Mouse (Mus musculus): ENCODE measurements around the gene Sun3. TPM values are rescaled to one million over a fixed set of nuclear protein-coding genes. Genes with fewer than 3 reads are reported as not detected.

Gene Sun3
- polyA plus RNA-seq (2017; shearing (Covaris generic)) = not detected

DNA sequence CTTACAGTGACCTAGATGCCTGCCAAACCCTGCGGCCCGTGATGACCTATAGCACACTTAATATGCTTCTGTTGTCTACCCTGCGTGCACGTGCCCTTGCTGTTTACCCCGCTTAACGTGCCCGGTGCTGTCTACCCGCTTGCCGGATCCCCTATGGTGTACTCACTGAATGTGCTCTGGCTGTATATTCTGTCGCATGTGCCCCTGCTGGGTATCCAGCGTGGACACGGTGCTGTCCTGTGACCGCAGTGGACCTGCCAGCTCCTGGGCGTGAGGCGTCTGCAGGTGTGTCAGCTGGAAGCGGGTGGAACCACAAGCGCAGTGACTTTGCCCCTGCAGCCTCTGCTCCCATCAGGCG lies at the start of gene Sun3:
Gene Sun3 (minus strand): TSS at position 289 of the 358 bp plus-strand sequence.

GRCm38 (mm10) chr11:9048011-9048702 lies 634 bp downstream of the Sun3 start, which contains the start of gene Gm11992:
Gene Gm11992, plus strand, starts transcription at chr11:9048594.

DNA sequence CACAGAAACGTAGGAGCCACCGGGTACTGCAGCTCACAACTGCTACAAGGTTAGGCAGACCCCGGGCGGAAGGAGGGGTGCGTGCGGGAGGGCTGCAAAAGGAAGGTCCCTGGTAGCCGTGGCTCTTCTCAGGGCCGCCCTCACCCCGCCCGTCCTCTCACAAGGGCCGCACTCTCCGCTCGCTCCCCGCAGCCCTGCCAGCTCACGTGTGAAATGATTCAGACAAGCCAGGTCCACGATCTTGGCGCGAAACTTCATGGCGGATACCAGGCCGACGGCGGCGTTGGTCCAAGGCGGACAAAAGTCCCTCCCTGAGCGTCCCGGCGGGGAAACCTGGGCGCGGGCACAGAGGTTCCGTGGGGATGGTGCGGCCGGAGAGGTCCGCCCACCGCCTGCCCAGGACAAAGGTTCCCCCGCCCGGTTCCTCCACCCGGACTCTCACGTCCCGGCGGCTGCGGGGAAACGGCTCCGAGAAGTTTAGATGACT lies 37.9 kb downstream of the Sun3 start, which contains the start of gene Hus1:
Gene Hus1 (minus strand): TSS at position 339 of the 487 bp plus-strand sequence.

GRCm38 (mm10) chr11:8973166-8973565 lies 75.6 kb downstream of the Sun3 start, which contains the start of gene Pkd1l1:
Gene Pkd1l1, minus strand, starts transcription at chr11:8973266.

Other genes starting within 250 kb of the Sun3 start
- not detected for gene Pkd1l1, start 75.7 kb downstream of the Sun3 start, polyA plus RNA-seq (2017; shearing (Covaris generic))
- gene Hus1, start 37.8 kb downstream of the Sun3 start, polyA plus RNA-seq (2017; shearing (Covaris generic)) = 10.2 TPM
- 0.24 TPM for gene Gm11992, start 397 bp downstream of the Sun3 start, polyA plus RNA-seq (2017; shearing (Covaris generic))
- not detected for gene Upp1, start 69.1 kb upstream of the Sun3 start, polyA plus RNA-seq (2017; shearing (Covaris generic))
- 0.02 TPM for gene Abca13, start 143.0 kb upstream of the Sun3 start, polyA plus RNA-seq (2017; shearing (Covaris generic))